Comparison of ENCODE assay signal across 8 mouse cellular contexts in genomic region chr6:90606538-90606937, GRCm38 (mm10). TPM values are rescaled to one million over a fixed set of nuclear protein-coding genes. Genes with fewer than 3 reads are reported as not detected.
DNase-seq lines count a peak whose midpoint lies in the region; ATAC-seq and TF ChIP-seq lines count a peak whose summit lies in the region.

No protein-coding gene starts in this region.

- in situ Hi-C loops in ES-E14 (cut with MboI; ENCODE audit: low sequenced_read_pairs in 2 of 2, unreplicated experiment in 2 of 2): no loop called here

- peak; percentile 75 for DNase-seq in forebrain, embryonic 14.5 days (ENCODE audit: low spot score)
- DNase-seq in ES-E14 (ENCODE audit: low read depth, low spot score): peak; percentile 60
- peak; percentile 62 to 69 for DNase-seq in cerebellum, adult 2 months
- DNase-seq in gastrocnemius, postnatal 25 days: peak; percentile 47
- DNase-seq in layer of hippocampus, adult 11-12 months (ENCODE audit: low spot score): peak; percentile 64
- peak; percentile 73 for DNase-seq in lung, postnatal 14 days
- peak; percentile 61 to 67 for DNase-seq in spleen, adult 2 months (ENCODE audit: low read depth in 1 of 2, low spot score in 2 of 2)

- no peaks in the 10 kb centered on the region for H3K4me1 ChIP-seq in forebrain, embryonic 14.5 days (ENCODE audit: control insufficient read depth, insufficient read depth, low read length)
- H3K4me1 ChIP-seq in forebrain, embryonic 16.5 days (replicated peaks; ENCODE audit: control insufficient read depth, insufficient read depth, low read length): peaks cover 5% of the 10 kb centered on the region
- H3K4me1 ChIP-seq in ES-E14 (ENCODE audit: control insufficient read depth in 2 of 2, insufficient read depth in 2 of 2, low read length in 2 of 2, poor library complexity in 1 of 2): no peaks in the 10 kb centered on the region; a peak in 1 of 4 replicates
- H3K4me1 ChIP-seq in cerebellum, adult 2 months (ENCODE audit: control insufficient read depth, insufficient read depth, low read length): no peaks in the 10 kb centered on the region
- no peaks in the 10 kb centered on the region for H3K4me1 ChIP-seq in spleen, adult 2 months (ENCODE audit: control insufficient read depth, insufficient read depth, insufficient read length)

- H3K9me3 ChIP-seq in forebrain, embryonic 14.5 days (replicated peaks; ENCODE audit: control insufficient read depth, low read length): no peaks in the 10 kb centered on the region
- no peaks in the 10 kb centered on the region for H3K9me3 ChIP-seq in forebrain, embryonic 16.5 days (ENCODE audit: control insufficient read depth, low read length)
- H3K9me3 ChIP-seq in ES-E14 (ENCODE audit: control insufficient read depth, insufficient read depth, low read depth, low read length): no peaks in the 10 kb centered on the region

- no peaks in the 10 kb centered on the region for H3K27me3 ChIP-seq in forebrain, embryonic 14.5 days (replicated peaks; ENCODE audit: control insufficient read depth, insufficient read depth, low read length)
- no peaks in the 10 kb centered on the region for H3K27me3 ChIP-seq in forebrain, embryonic 16.5 days (replicated peaks; ENCODE audit: control insufficient read depth, insufficient read depth, low read length)
- no peaks in the 10 kb centered on the region for H3K27me3 ChIP-seq in cerebellum, adult 2 months (ENCODE audit: control insufficient read depth, insufficient read depth, low read length)
- H3K27me3 ChIP-seq in spleen, adult 2 months (ENCODE audit: control insufficient read depth, insufficient read depth, low read length): no peaks in the 10 kb centered on the region

- no peak for TF ChIP-seq POLR2A in cerebellum, adult 2 months (IDR thresholded peaks at IDR 0.05; ENCODE audit: borderline replicate concordance, insufficient read depth, low read length)
- no peak for TF ChIP-seq POLR2A in spleen, adult 2 months (IDR thresholded peaks at IDR 0.05; ENCODE audit: low read depth, low read length)

- no peaks in the 10 kb centered on the region for H3K36me3 ChIP-seq in forebrain, embryonic 14.5 days (ENCODE audit: control insufficient read depth, insufficient read depth, low read length)
- H3K36me3 ChIP-seq in forebrain, embryonic 16.5 days (ENCODE audit: control insufficient read depth, insufficient read depth): no peaks in the 10 kb centered on the region
- no peaks in the 10 kb centered on the region for H3K36me3 ChIP-seq in ES-E14 (ENCODE audit: control insufficient read depth, insufficient read depth, low read length, poor library complexity, severe bottlenecking)
- H3K36me3 ChIP-seq in spleen, adult 2 months (ENCODE audit: control insufficient read depth, insufficient read depth, low read length): no peaks in the 10 kb centered on the region

- no peak for ATAC-seq in forebrain, embryonic 14.5 days
- ATAC-seq in forebrain, embryonic 16.5 days: no peak

- H3K9ac ChIP-seq in forebrain, embryonic 14.5 days (ENCODE audit: low read length): no peak overlapping the region
- no peak overlapping the region for H3K9ac ChIP-seq in forebrain, embryonic 16.5 days (replicated peaks; ENCODE audit: low read depth, low read length)
- H3K9ac ChIP-seq in ES-E14 (ENCODE audit: insufficient read depth, low read depth, low read length, poor library complexity, severe bottlenecking): no peak overlapping the region

- WGBS in forebrain, embryonic 14.5 days: 24% methylated on average over 7 of the region's 7 CpGs
- 18% methylated on average over 7 of the region's 7 CpGs for WGBS in forebrain, embryonic 16.5 days
- WGBS in cerebellum, adult 2 months: 28% methylated on average over 7 of the region's 7 CpGs
- 36% methylated on average over 7 of the region's 7 CpGs for WGBS in spleen, adult 2 months

- no peak overlapping the region for H3K4me3 ChIP-seq in forebrain, embryonic 14.5 days (ENCODE audit: low read depth, low read length)
- H3K4me3 ChIP-seq in forebrain, embryonic 16.5 days (replicated peaks; ENCODE audit: low read length): no peak overlapping the region
- H3K4me3 ChIP-seq in ES-E14 (ENCODE audit: insufficient read depth in 1 of 2, low read depth in 1 of 2, low read length in 2 of 2, poor library complexity in 1 of 2, severe bottlenecking in 1 of 2): no peak overlapping the region
- no peak overlapping the region for H3K4me3 ChIP-seq in cerebellum, adult 2 months (replicated peaks; ENCODE audit: insufficient read depth, low read depth, low read length)
- H3K4me3 ChIP-seq in spleen, adult 2 months (ENCODE audit: extremely low read depth, insufficient read depth, insufficient read length): no peak overlapping the region

- no peak overlapping the region for H3K27ac ChIP-seq in forebrain, embryonic 14.5 days (ENCODE audit: low read depth, low read length)
- no peak overlapping the region for H3K27ac ChIP-seq in forebrain, embryonic 16.5 days (ENCODE audit: low read length)
- H3K27ac ChIP-seq in ES-E14 (ENCODE audit: insufficient read depth, low read depth, low read length, poor library complexity, severe bottlenecking): no peak overlapping the region
- H3K27ac ChIP-seq in cerebellum, adult 2 months (ENCODE audit: insufficient read depth, low read length): no peak overlapping the region
- no peak overlapping the region for H3K27ac ChIP-seq in spleen, adult 2 months (ENCODE audit: insufficient read depth, low read length)

- H3K4me2 ChIP-seq in forebrain, embryonic 14.5 days (ENCODE audit: low read length): no peak overlapping the region
- no peak overlapping the region for H3K4me2 ChIP-seq in forebrain, embryonic 16.5 days (ENCODE audit: low read length)

- peak; percentile 84 for TF ChIP-seq CTCF in cerebellum, adult 2 months (IDR thresholded peaks at IDR 0.05; ENCODE audit: borderline replicate concordance, insufficient read depth, low read depth, low read length)
- TF ChIP-seq CTCF in spleen, adult 2 months (IDR thresholded peaks at IDR 0.05; ENCODE audit: extremely low read depth, insufficient read depth, insufficient read length, insufficient replicate concordance): peak; percentile 83; the same call in 1 of the 2 replicates

TF ChIP-seq in ES-E14, 5 proteins besides CTCF, POLR2A, EP300 and RAD21:
- TF ChIP-seq ZC3H11A (IDR thresholded peaks at IDR 0.05; ENCODE audit: borderline replicate concordance, low read depth, low read length) (0 out of 2 replicates have a peak, but pooled peaks have one; percentile 11), HCFC1 (IDR thresholded peaks at IDR 0.05; ENCODE audit: borderline replicate concordance, insufficient read depth, low read length) (no peak)

RNA-seq across cellular contexts. Expression of gene Slc41a3, which starts 2.0 kb away (rescaled TPM):
- 2.0 and 2.1 TPM in 2 replicates for polyA plus RNA-seq in forebrain, embryonic 14.5 days (2014; fragmentation: Nextera tagmentation; extraction: Ambion mirVana)
- 2.4 and 3.3 TPM in 2 replicates for polyA plus RNA-seq in forebrain, embryonic 16.5 days (2015; fragmentation: Nextera tagmentation; extraction: Ambion mirVana)
- total RNA-seq in ES-E14 (2012; rRNA removed): 3.2 and 4.0 TPM in 2 replicates
- polyA plus RNA-seq in cerebellum, adult 2 months (2012; rRNA removed): 32.8 and 36.1 TPM in 2 replicates
- total RNA-seq in gastrocnemius, postnatal 25 days (2021): 10 to 100 TPM; 58.4 to 76.2 TPM
- polyA plus RNA-seq in spleen, adult 2 months (2012; rRNA removed): 7.2 and 8.3 TPM in 2 replicates
